Mouse (Mus musculus) myocyte (in vitro differentiated cells): ENCODE data around the gene Sart1.

Experiments used
- CEBPB ChIP-seq: IDR thresholded peaks from 2 replicates; pipeline ENCODE4 v1.6.1; 2011; ENCODE audit warnings: mild to moderate bottlenecking, moderate library complexity; ENCODE audit not compliant: poor library complexity, insufficient read depth, severe bottlenecking
- E2F4 ChIP-seq: IDR thresholded peaks from one replicate; pipeline ENCODE4 v1.6.1; 2011; ENCODE audit warnings: mild to moderate bottlenecking, control low read depth, moderate library complexity; ENCODE audit not compliant: insufficient read depth
- MAX ChIP-seq: IDR thresholded peaks from one replicate; pipeline ENCODE4 v1.6.1; 2011; ENCODE audit warnings: low read depth, mild to moderate bottlenecking, control low read depth
- MYOD1 ChIP-seq, 3 experiments: IDR thresholded peaks; one replicate each; pipeline ENCODE4 v1.6.1; 2011; ENCODE audit warnings: control low read depth in 2 of 3, low read depth in 2 of 3, mild to moderate bottlenecking in 2 of 3, moderate library complexity in 1 of 3; ENCODE audit not compliant: insufficient read length in 2 of 3, control insufficient read depth in 1 of 3
- MYOG ChIP-seq, 3 experiments: IDR thresholded peaks; one replicate each; pipeline ENCODE4 v1.6.1; 2011; ENCODE audit warnings: control low read depth in 2 of 3, low read depth in 2 of 3, mild to moderate bottlenecking in 2 of 3; ENCODE audit not compliant: insufficient read length in 2 of 3, control insufficient read depth in 1 of 3, insufficient read depth in 1 of 3
- POLR2A ChIP-seq: IDR thresholded peaks from one replicate; pipeline ENCODE4 v1.6.1; 2011; ENCODE audit warnings: low read depth, mild to moderate bottlenecking, control low read depth, moderate library complexity; ENCODE audit not compliant: insufficient read length
- POLR2AphosphoS2 ChIP-seq: IDR thresholded peaks from one replicate; pipeline ENCODE4 v1.6.1; 2011; ENCODE audit warnings: low read depth, control low read depth; ENCODE audit not compliant: insufficient read length
- REST ChIP-seq: IDR thresholded peaks from one replicate; pipeline ENCODE4 v1.6.1; 2011; ENCODE audit warnings: mild to moderate bottlenecking, control low read depth, moderate library complexity; ENCODE audit not compliant: insufficient read depth, insufficient read length
- SRF ChIP-seq: IDR thresholded peaks from one replicate; pipeline ENCODE4 v1.6.1; 2011; ENCODE audit warnings: low read depth; ENCODE audit not compliant: control insufficient read depth, insufficient read length
- TCF12 ChIP-seq: IDR thresholded peaks from one replicate; pipeline ENCODE4 v1.6.1; 2011; ENCODE audit warnings: mild to moderate bottlenecking, control low read depth; ENCODE audit not compliant: poor library complexity, insufficient read depth, severe bottlenecking
- TCF3 ChIP-seq: IDR thresholded peaks from one replicate; pipeline ENCODE4 v1.6.1; 2011; ENCODE audit warnings: low read depth, control low read depth; ENCODE audit not compliant: insufficient read length
- USF1 ChIP-seq: IDR thresholded peaks from one replicate; pipeline ENCODE4 v1.6.1; 2011; ENCODE audit warnings: low read depth, mild to moderate bottlenecking, control low read depth, moderate library complexity

DNA sequence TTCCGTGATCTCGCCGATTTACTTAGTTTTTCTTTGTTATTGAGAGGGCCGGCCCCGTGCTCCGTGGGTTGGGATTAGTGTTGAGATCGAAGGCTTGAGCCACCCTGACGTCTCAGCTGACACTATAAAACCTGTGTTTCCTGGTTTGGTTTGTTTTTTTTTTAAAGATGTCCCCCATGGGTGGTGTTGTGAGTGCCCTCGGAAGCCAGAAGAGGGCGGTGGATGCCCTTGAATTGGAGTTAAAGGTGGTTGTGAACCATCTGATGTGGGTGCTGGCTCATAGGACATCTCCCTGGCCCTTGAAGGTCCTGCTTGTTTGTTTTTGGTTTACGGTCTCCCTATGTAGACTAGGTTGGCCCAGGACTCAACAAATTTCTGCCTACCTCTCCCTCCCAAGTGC lies 21.0 kb downstream of the Sart1 start:
- TF ChIP-seq POLR2A = no peak
- TF ChIP-seq SRF = no peak
- no peak for TF ChIP-seq MYOD1 (IDR thresholded peaks at IDR 0.05; ENCODE audit: control insufficient read depth in 1 of 3, insufficient read length in 2 of 3, low read depth in 2 of 3)
- TF ChIP-seq REST = no peak
- TF ChIP-seq MAX = no peak
- no peak for TF ChIP-seq MYOG (IDR thresholded peaks at IDR 0.05; ENCODE audit: control insufficient read depth in 1 of 3, insufficient read depth in 1 of 3, insufficient read length in 2 of 3, low read depth in 2 of 3)
- no peak for TF ChIP-seq USF1
- TF ChIP-seq TCF3 = no peak
- TF ChIP-seq TCF12 = no peak
- TF ChIP-seq POLR2AphosphoS2 = no peak
- no peak for TF ChIP-seq CEBPB
- TF ChIP-seq E2F4 = no peak
